Mouse (Mus musculus) MEL (cell line): ENCODE data around the gene Zfp827.

Experiments used
- POLR2A ChIP-seq, 2 experiments: IDR thresholded peaks; 2 replicates each; pipeline ENCODE4 v1.6.1; 2011 to 2012; ENCODE audit warnings: low read length in 2 of 2, mild to moderate bottlenecking in 2 of 2, control low read depth in 1 of 2, improper control_type of control experiment in 1 of 2, low read depth in 1 of 2, moderate library complexity in 1 of 2; ENCODE audit not compliant: control insufficient read depth in 1 of 2, insufficient read depth in 1 of 2, poor library complexity in 1 of 2
- UBTF ChIP-seq: IDR thresholded peaks from 2 replicates; pipeline ENCODE4 v1.6.1; 2012; ENCODE audit warnings: low read depth, mild to moderate bottlenecking, inconsistent platforms, low read length, improper control_type of control experiment, moderate library complexity, borderline replicate concordance; ENCODE audit not compliant: insufficient read depth
- ZMIZ1 ChIP-seq: IDR thresholded peaks from 2 replicates; pipeline ENCODE4 v1.6.1; 2012; ENCODE audit warnings: low read depth, mild to moderate bottlenecking, inconsistent platforms, low read length, improper control_type of control experiment, moderate library complexity

- TF ChIP-seq UBTF (no peak), ZMIZ1 (no peak), POLR2A (IDR thresholded peaks at IDR 0.05; ENCODE audit: control insufficient read depth in 1 of 2, insufficient read depth in 1 of 2, low read depth in 1 of 2, low read length in 2 of 2, poor library complexity in 1 of 2) (no peak)
Observed at GRCm38 (mm10) chr8:79048388-79049005, 20.3 kb downstream of the Zfp827 start.
